Mouse (Mus musculus) splenic B cell, adult 2 months (primary cell): ENCODE results near the gene Bhlha9.

Experiments
- DNase-seq: peaks from one replicate; pipeline ENCODE4 v3.0.0-alpha.2; 2011; ENCODE audit warnings: low read depth, low spot score
- H3K27me3 ChIP-seq: 2 replicates; pipeline ENCODE4 v1.6.1; 2012; ENCODE audit warnings: mild to moderate bottlenecking, low read length, moderate library complexity, mixed read lengths; ENCODE audit not compliant: control insufficient read depth, poor library complexity, insufficient read depth, severe bottlenecking
- H3K36me3 ChIP-seq: 2 replicates; pipeline ENCODE4 v1.6.1; 2012; ENCODE audit warnings: mild to moderate bottlenecking, low read length, moderate library complexity, mixed read lengths; ENCODE audit not compliant: control insufficient read depth, poor library complexity, insufficient read depth, severe bottlenecking

The Bhlha9 gene

GRCm38 (mm10) chr11:76685604-76686003 is 13.3 kb downstream of the Bhlha9 start:
- no peaks in the 10 kb centered on the region for H3K36me3 ChIP-seq
- no peak for DNase-seq
- no peaks in the 10 kb centered on the region for H3K27me3 ChIP-seq

DNA sequence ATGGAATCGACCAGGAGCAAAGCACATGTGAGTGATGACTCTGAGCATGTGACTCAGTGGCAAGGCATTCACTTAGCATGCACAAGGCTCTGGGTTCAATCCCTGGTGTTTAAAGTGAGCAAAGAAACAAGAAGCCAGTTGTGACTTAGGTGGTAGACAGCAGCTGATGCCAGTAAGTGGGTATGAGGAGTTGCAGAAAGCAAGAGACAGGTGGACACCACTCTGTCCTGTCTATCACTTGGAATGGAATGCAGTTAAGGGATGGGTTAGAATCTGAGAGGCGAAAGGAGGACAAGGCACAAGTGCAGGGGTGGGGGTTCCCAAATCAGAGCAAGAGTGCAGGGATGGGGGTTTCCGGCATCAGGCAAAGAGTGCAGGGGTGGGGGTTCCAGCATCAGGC is 19.8 kb downstream of the Bhlha9 start:
- Histone ChIP-seq H3K36me3 (no peaks in the 10 kb centered on the region), H3K27me3 (no peaks in the 10 kb centered on the region)
- no peak for DNase-seq

- Histone ChIP-seq H3K36me3 (no peaks in the 10 kb centered on the region), H3K27me3 (no peaks in the 10 kb centered on the region)
- DNase-seq = no peak
These were observed 23.5 kb downstream of the Bhlha9 start for GRCm38 (mm10) chr11:76695810-76696209.

- no peak for DNase-seq
- H3K36me3 ChIP-seq = no peaks in the 10 kb centered on the region
- no peaks in the 10 kb centered on the region for H3K27me3 ChIP-seq
These were observed 27.4 kb downstream of the Bhlha9 start for GRCm38 (mm10) chr11:76699626-76700025.

GRCm38 (mm10) chr11:76707656-76708055 is 35.4 kb downstream of the Bhlha9 start:
- no peaks in the 10 kb centered on the region for H3K36me3 ChIP-seq
- no peaks in the 10 kb centered on the region; the same call in 1 of the 2 replicates for H3K27me3 ChIP-seq
- DNase-seq = no peak

DNA sequence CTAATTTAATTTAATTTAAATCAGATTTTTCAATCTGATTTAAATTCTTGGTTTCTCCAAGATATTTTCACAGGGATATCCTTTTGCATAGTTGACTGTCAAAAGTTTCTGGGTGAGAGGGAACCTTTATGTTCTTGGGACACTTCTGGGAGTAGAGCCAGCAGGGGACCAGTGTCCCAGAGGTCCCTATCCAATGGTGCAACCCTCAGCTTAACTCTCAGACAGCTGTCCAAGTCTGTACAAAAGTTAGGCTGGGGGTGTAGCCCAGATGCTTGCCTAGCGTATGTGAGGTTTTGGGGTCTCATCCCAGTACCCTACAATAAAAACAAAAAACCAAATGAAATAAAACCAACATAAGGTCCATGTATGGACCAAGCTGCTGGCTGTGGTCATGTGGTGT is 35.8 kb downstream of the Bhlha9 start:
- no peak for DNase-seq
- Histone ChIP-seq H3K36me3 (no peaks in the 10 kb centered on the region), H3K27me3 (no peaks in the 10 kb centered on the region; the same call in 1 of the 2 replicates)

- DNase-seq = no peak
- no peaks in the 10 kb centered on the region; the same call in 1 of the 2 replicates for H3K27me3 ChIP-seq
- no peaks in the 10 kb centered on the region for H3K36me3 ChIP-seq
These were observed 36.6 kb downstream of the Bhlha9 start for GRCm38 (mm10) chr11:76708881-76709280.

DNA sequence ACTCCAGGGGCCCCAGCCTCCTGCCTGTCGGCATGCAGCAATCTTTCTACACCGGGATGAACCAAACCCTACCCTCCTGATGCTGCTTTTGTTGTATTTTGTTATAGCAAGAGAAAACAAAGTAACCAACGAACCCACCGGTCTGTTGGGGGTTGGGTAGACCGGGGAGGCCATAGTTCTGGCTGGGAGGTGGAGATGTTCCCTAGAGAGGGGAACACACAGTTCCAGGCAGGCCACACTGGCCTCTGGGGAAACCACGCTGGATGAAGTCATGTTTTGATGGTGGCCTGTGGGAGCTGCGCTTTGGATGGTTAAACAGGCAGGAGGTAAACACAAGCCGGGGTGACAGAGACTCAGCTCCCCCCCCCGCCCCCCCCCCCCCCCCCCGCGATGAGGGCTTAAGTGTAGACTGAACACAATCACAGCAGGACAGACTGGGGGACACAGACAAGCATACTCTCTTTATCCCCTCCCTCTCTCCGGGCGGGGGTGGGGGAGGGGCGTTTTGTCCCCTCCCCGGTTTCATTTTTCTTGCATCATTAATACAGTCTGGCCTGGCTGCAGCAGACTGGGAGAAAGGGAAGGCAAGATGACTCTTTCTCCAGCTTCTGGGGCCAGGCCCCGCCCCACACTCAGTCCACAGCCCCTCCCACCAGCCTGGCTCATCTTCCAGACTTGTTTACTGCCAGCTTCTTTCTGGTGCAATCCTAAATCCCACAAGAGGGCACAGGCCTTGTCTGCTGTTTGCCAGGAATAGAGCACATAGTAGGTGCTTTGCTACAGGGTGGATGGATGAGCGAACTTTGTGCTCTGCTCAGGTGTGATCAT is 37.6 kb downstream of the Bhlha9 start:
- H3K27me3 ChIP-seq = no peaks in the 10 kb centered on the region; the same call in 1 of the 2 replicates
- DNase-seq = no peak
- no peaks in the 10 kb centered on the region for H3K36me3 ChIP-seq

DNA sequence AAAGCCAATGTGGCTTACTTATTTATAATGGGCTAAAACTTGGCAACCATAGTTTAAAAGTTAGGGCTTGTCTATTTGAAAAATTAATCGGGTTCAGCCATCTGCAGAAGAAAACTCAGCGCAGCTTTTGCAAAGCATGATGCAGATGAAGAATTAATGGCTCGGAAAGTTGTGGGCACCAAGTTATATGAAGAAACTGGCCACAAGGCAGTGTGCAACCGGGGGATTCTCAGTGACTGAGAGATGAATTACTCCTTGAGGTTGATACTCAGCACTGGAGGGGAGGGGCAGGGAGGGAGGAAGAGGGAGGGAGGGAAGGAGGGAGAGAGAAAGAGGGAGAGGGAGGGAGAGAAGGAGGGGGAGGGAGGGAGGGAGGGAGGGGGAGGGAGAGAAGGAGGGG is 44.7 kb downstream of the Bhlha9 start:
- no peak for DNase-seq
- H3K27me3 ChIP-seq = no peaks in the 10 kb centered on the region
- no peaks in the 10 kb centered on the region for H3K36me3 ChIP-seq
